Comparison of ENCODE assay signal across 31 mouse cellular contexts in genomic region chr5:39384410-39384809, GRCm38 (mm10).
DNase-seq lines count a peak whose midpoint lies in the region; ATAC-seq lines count a peak whose summit lies in the region.
"Had no signal": no experiment of that assay in that cellular context is flagged by ENCODE, and none has a peak within 500 bp of the region (broad histone marks: within the 10 kb centered on the region; RNA-seq: fewer than 3 reads in every experiment).

No protein-coding gene starts in this region.

- H3K36me3 ChIP-seq in forebrain, embryonic 16.5 days (ENCODE audit: control insufficient read depth, insufficient read depth), result no peaks in the 10 kb centered on the region
- H3K36me3 ChIP-seq in forebrain, embryonic 12.5 days (replicated peaks), result no peaks in the 10 kb centered on the region
- H3K36me3 ChIP-seq: embryonic facial prominence, embryonic 10.5 days; embryonic facial prominence, embryonic 13.5 days; G1E; heart, embryonic 10.5 days; heart, embryonic 13.5 days had no signal

- 61% methylated on average over 2 of the region's 2 CpGs for WGBS in forebrain, embryonic 16.5 days
- WGBS in forebrain, embryonic 12.5 days, result 78% methylated on average over 2 of the region's 2 CpGs

- H3K27me3 ChIP-seq in forebrain, embryonic 16.5 days (replicated peaks; ENCODE audit: control insufficient read depth, insufficient read depth, low read length), result no peaks in the 10 kb centered on the region
- no peaks in the 10 kb centered on the region for H3K27me3 ChIP-seq in forebrain, embryonic 12.5 days
- H3K27me3 ChIP-seq: CH12.LX; embryonic facial prominence, embryonic 13.5 days; heart, embryonic 13.5 days; Patski had no signal

- no peaks in the 10 kb centered on the region for H3K4me1 ChIP-seq in forebrain, embryonic 16.5 days (replicated peaks; ENCODE audit: control insufficient read depth, insufficient read depth, low read length)
- H3K4me1 ChIP-seq in forebrain, embryonic 12.5 days, result no peaks in the 10 kb centered on the region
- H3K4me1 ChIP-seq: embryonic facial prominence, embryonic 10.5 days; embryonic facial prominence, embryonic 13.5 days; heart, embryonic 10.5 days; heart, embryonic 13.5 days had no signal

- H3K9ac ChIP-seq in forebrain, embryonic 16.5 days (replicated peaks; ENCODE audit: low read depth, low read length), result no peak overlapping the region
- H3K9ac ChIP-seq in forebrain, embryonic 12.5 days, result no peak overlapping the region
- H3K9ac ChIP-seq: embryonic facial prominence, embryonic 13.5 days; heart, embryonic 13.5 days; hindbrain, embryonic 14.5 days had no signal

- no peak overlapping the region for H3K27ac ChIP-seq in forebrain, embryonic 16.5 days (ENCODE audit: low read length)
- no peak overlapping the region for H3K27ac ChIP-seq in forebrain, embryonic 12.5 days
- H3K27ac ChIP-seq: embryonic facial prominence, embryonic 10.5 days; embryonic facial prominence, embryonic 13.5 days; heart, adult 2 months; heart, embryonic 10.5 days; heart, embryonic 13.5 days; hindbrain, embryonic 14.5 days; hindbrain, postnatal 0 days had no signal

- DNase-seq in layer of hippocampus, adult 18-20 months (ENCODE audit: low spot score in 2 of 2), result peak; percentile 1 to 47
- no peak for DNase-seq in layer of hippocampus, adult 9-10 months (ENCODE audit: low spot score)
- peak; percentile 15 for DNase-seq in brain, adult 2 months (ENCODE audit: low read depth, low spot score)
- DNase-seq in layer of hippocampus, adult 9-11 months, result peak; percentile 13
- no peak for DNase-seq in frontal cortex, adult 2 months (ENCODE audit: extremely low spot score in 1 of 2, low spot score in 1 of 2)
- DNase-seq: adrenal gland, postnatal 10 days; adrenal gland, postnatal 36 days; B cell, adult 2 months; cerebellum, adult 11-12 months; cerebellum, adult 8-10 months; cerebellum, postnatal 10 days; cerebellum, postnatal 36 days; embryo, embryonic 11 days; gastrocnemius, postnatal 10 days; gastrocnemius, postnatal 36 days; heart, adult 2 months; heart, postnatal 14 days; heart, postnatal 4 days had no signal

- no peak overlapping the region for H3K4me3 ChIP-seq in forebrain, embryonic 16.5 days (replicated peaks; ENCODE audit: low read length)
- H3K4me3 ChIP-seq in forebrain, embryonic 12.5 days (replicated peaks), result no peak overlapping the region
- H3K4me3 ChIP-seq: embryonic facial prominence, embryonic 10.5 days; embryonic facial prominence, embryonic 13.5 days; erythroblast, embryonic 14.5 days; heart, adult 2 months; heart, embryonic 10.5 days; heart, embryonic 13.5 days had no signal

- no peak overlapping the region for H3K4me2 ChIP-seq in forebrain, embryonic 16.5 days (ENCODE audit: low read length)
- no peak overlapping the region for H3K4me2 ChIP-seq in forebrain, embryonic 12.5 days
- H3K4me2 ChIP-seq: embryonic facial prominence, embryonic 13.5 days; heart, embryonic 13.5 days; hindbrain, embryonic 14.5 days had no signal

- ATAC-seq in forebrain, embryonic 16.5 days, result peak; percentile 50
- ATAC-seq in forebrain, embryonic 12.5 days (ENCODE audit: low FRiP score), result no peak
- ATAC-seq: hindbrain, postnatal 0 days; inflammation-experienced regulatory T-cells, adult 6 months; Patski had no signal

- H3K9me3 ChIP-seq in forebrain, embryonic 16.5 days (ENCODE audit: control insufficient read depth, low read length), result no peaks in the 10 kb centered on the region
- no peaks in the 10 kb centered on the region for H3K9me3 ChIP-seq in forebrain, embryonic 12.5 days
- H3K9me3 ChIP-seq: embryonic facial prominence, embryonic 10.5 days; embryonic facial prominence, embryonic 13.5 days; G1E; heart, embryonic 10.5 days; heart, embryonic 13.5 days had no signal

Comparison
In these comparisons a context has a peak if more than half of its experiments do, and no peak if none do; other contexts are left out.
1. DNase-seq: peak in layer of hippocampus, adult 18-20 months (2 of 2), brain, adult 2 months (single experiment) and layer of hippocampus, adult 9-11 months (single experiment); none in layer of hippocampus, adult 9-10 months (single experiment) and frontal cortex, adult 2 months (0 of 2).